In genomic region chr6:101898544-101898943, GRCm38 (mm10) we compare ENCODE assay signal across 21 mouse cellular contexts.
"Had no signal": no experiment of that assay in that cellular context is flagged by ENCODE, and none has a peak within 500 bp of the region (broad histone marks: within the 10 kb centered on the region; RNA-seq: fewer than 3 reads in every experiment).

No protein-coding gene starts in this region.

- H3K4me1 ChIP-seq: limb, embryonic 12.5 days; limb, embryonic 15.5 days; neural tube, embryonic 12.5 days; neural tube, embryonic 15.5 days had no signal

- ATAC-seq: liver, postnatal 0 days had no signal

- DNase-seq: kidney, postnatal 14 days; kidney, postnatal 4 days; left cerebral cortex, postnatal 4 days; liver, postnatal 0 days; lung, postnatal 14 days; lung, postnatal 4 days; midbrain, embryonic 14.5 days; right cerebral cortex, adult 18-20 months; right cerebral cortex, postnatal 14 days; right cerebral cortex, postnatal 4 days; thymus, adult 2 months; thymus, postnatal 14 days; thymus, postnatal 4 days had no signal

- H3K4me2 ChIP-seq: limb, embryonic 12.5 days; limb, embryonic 15.5 days; liver, embryonic 11.5 days; midbrain, embryonic 11.5 days; neural tube, embryonic 12.5 days; neural tube, embryonic 15.5 days had no signal

- H3K27me3 ChIP-seq: limb, embryonic 12.5 days; limb, embryonic 15.5 days; neural tube, embryonic 12.5 days; neural tube, embryonic 15.5 days had no signal

- H3K9ac ChIP-seq: limb, embryonic 12.5 days; limb, embryonic 15.5 days; liver, embryonic 14.5 days; liver, postnatal 0 days; neural tube, embryonic 12.5 days; neural tube, embryonic 15.5 days had no signal

- H3K4me3 ChIP-seq: limb, embryonic 12.5 days; limb, embryonic 15.5 days; neural tube, embryonic 12.5 days; neural tube, embryonic 15.5 days had no signal

- H3K27ac ChIP-seq: limb, embryonic 12.5 days; limb, embryonic 15.5 days; liver, embryonic 14.5 days; neural tube, embryonic 12.5 days; neural tube, embryonic 15.5 days; stomach, postnatal 0 days had no signal

- H3K9me3 ChIP-seq: limb, embryonic 12.5 days; limb, embryonic 15.5 days; neural tube, embryonic 12.5 days; neural tube, embryonic 15.5 days had no signal

- H3K36me3 ChIP-seq: limb, embryonic 12.5 days; limb, embryonic 15.5 days; neural tube, embryonic 12.5 days; neural tube, embryonic 15.5 days had no signal
